Mouse (Mus musculus): ENCODE results near the gene Rubcn.
"Not testable (repeated sequence)": the region's sequence is repeated elsewhere in the genome, so short reads cannot be mapped to it uniquely, and the experiment has no call there.

Gene Rubcn

GRCm38 (mm10) chr16:32875281-32875680 lies 2.3 kb downstream of the Rubcn start:
- intact Hi-C loops (cut with DNase I) = not testable (repeated sequence)

DNA sequence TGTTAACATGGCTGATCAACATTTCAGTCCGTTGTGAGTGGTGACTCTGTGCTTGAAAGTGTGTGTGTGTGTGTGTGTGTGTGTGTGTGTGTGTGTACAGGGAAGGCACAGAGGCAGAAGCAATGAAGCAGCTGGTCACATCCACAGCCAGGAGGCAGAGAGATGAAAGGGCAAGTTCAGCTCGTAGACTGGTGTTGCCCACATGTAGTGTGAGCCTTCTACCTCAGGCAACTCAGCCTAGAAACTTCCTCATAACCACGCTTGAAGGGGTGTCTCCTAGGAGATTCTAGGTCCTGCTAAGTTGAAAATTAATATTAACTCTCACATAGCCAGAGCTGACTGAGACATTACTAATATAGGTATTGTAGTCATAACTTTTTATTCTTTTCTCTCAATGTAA lies 4.2 kb downstream of the Rubcn start:
- intact Hi-C loops (cut with DNase I) = no loop called here

- intact Hi-C loops (cut with DNase I) = no loop called here
Observed at GRCm38 (mm10) chr16:32870231-32870630, 7.3 kb downstream of the Rubcn start.

DNA sequence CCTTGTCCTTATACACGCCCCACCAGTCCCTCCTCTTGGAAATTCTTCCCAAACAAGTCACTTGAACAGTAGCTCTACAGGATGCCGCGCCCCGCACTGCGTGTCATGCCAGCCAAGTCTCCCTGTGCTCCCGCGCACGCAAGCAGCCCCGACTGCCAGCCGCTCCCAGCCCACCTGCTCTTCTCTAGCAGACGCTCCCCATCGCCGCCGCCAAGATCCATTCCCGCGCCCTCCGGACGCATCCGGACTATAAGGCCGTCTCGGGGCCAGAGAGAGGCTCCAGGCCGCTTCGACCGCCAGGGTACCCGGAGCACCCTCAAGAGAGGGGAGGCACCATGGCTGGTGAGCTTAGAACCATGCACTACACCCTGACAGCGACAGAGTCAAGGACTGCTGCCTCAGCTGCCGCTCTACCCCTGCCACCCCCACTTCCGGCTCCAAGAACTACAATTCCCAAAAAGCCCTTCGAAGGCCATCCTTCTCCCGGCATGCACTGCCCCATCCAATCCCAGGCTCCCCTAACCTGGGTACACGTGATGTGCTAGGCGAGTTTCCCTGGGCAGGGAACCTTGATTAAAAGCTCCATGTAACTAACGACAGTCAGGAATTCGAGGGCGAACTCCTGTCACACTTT lies 9.5 kb downstream of the Rubcn start:
- intact Hi-C loops (cut with DNase I) = no loop called here

- intact Hi-C loops (cut with DNase I) = no loop called here
Observed at GRCm38 (mm10) chr16:32866713-32867112, 10.9 kb downstream of the Rubcn start.

GRCm38 (mm10) chr16:32865401-32865800 lies 12.2 kb downstream of the Rubcn start:
- intact Hi-C loops (cut with DNase I) = no loop called here

DNA sequence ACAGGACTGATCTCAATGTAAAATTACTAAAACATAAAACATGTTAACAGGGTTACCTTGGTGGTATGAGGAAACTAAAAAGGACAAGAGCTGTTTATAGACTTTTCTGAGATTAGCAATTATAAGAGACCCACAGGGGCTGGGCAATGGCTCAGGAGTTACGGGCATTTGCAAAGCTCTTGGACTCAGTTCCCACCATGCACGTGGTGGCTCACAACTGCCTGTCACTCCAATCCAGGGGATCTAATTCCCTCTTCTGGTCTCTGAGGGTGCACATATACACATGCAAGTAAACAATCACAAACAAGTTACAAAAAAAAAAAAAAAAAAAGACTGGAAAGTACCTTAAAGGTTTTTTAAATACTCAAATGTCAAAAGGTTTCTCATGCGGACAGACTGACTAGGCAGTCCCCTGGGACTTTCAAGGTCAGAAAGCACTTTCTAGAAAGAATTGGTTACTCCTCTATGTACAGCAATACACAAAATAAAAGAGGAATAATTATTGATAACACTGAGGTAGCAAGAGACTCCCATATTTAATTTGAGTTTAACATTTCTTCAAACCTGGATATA lies 15.7 kb downstream of the Rubcn start:
- intact Hi-C loops (cut with DNase I) = no loop called here

- intact Hi-C loops (cut with DNase I) = no loop called here
Observed at GRCm38 (mm10) chr16:32858771-32859636, 18.6 kb downstream of the Rubcn start.

- intact Hi-C loops (cut with DNase I) = no loop called here
Observed at GRCm38 (mm10) chr16:32858356-32858755, 19.2 kb downstream of the Rubcn start.

GRCm38 (mm10) chr16:32856751-32857150 lies 20.8 kb downstream of the Rubcn start:
- intact Hi-C loops (cut with DNase I) = no loop called here

DNA sequence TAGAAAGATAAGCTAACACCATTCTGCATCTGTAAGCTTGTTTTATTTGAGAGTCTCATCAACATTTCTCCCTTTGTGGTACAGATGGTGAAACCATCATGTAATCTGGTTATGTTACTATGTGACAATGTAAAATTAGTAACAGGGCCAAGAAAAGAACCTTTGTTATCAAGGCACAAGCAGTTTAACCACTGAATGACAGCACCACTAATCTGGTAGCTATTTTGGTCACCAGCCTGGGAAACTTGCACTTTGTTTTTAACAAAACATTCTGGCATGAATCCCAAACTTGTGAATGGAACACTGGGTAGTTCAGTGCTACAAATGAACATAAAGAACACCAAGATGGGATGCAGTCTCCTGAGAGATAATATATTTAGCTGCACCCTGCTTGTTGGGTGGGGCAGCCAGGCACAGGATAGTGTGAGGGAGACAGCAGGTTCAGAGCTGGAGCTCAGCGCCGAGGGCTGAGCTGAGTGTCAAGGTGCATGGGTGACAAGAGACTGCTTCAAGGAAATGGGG lies 23.5 kb downstream of the Rubcn start:
- intact Hi-C loops (cut with DNase I) = no loop called here

DNA sequence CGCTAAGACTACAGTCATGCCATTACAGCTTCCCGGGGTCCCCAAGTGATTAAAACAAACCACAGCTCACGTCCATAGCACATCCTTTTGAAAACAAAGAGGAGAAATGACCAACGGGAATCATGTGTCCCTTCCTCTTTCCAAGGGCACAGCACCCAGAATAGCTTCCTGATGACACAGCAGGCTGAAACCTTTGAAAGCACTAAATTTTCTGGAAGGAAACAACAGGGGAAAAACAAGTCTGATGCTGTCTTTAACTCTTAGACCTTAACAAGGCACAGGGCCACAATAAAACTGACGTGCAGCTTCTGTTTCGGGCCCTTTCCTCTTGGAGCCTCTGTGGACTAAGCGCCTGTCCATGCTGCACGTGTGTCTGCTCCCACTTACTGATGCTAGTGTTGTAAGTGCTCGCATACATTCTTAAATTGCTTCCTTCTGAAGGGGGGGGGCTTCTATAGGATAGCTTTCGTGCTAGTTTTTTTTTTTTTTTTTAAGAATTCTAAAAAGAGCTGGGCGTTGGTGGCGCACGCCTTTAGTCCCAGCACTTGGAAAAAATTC lies 24.0 kb downstream of the Rubcn start:
- intact Hi-C loops (cut with DNase I) = no loop called here

- intact Hi-C loops (cut with DNase I) = no loop called here
Observed at GRCm38 (mm10) chr16:32849042-32849830, 28.3 kb downstream of the Rubcn start.

DNA sequence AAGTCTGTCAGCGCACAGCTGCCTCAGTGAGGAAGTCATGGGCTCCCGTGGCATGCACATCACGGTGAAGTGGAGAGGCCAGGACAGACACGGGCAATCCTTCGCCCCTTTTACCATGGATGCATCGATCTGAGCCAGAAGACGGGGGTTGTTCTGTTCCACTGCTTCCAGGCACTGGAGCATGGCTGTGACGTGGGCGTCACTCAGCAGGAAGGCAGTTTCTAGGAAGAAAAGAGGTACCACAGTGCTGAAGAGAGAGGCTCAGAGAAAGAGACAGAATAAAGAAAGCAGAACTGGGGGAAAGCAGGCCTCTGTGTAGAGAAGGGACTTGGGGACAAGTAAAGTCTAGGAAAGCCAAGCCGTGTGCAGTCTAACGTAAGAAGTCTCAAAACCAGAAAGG lies 30.5 kb downstream of the Rubcn start:
- intact Hi-C loops (cut with DNase I) = no loop called here

DNA sequence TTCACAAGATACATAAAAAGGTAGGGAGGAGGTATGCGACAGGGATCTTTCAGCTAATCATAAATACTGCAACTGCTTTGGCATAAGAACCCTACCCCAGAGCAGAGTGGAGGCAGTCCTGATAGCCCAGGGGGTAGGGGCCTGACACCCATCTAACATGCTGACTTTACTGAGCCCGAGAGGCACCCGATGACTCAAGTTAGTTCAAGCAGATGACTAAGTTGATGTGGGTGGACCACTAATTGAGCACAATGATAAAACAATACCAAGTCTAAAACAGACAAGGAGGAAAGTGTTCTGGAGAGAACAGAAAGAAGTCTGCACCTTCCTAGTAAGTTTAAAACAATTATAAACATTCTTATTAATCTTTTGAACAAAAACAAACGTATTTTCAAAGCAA lies 46.1 kb downstream of the Rubcn start:
- intact Hi-C loops (cut with DNase I) = no loop called here

DNA sequence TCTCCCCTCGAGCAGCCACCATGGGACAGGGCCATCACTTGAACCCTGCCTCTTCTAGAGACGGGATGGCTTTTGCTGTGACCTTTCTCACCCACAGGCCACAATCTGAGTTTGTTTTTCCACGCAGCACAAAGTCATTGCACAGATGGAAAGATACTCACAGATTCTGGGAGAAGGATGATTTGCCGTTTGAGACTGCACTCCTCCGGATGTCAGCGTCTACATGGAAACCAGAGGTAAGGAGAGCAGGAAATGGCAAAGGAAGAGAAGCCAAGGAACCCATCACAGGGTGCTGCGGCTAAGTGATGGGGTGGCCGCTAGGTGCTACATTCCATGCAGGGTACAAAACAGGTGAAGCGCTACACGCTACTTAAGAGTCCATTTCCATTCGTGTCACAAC lies 48.5 kb downstream of the Rubcn start:
- intact Hi-C loops (cut with DNase I) = loop anchor here (10.0 kb wide), 1 partner anchor 156 kb away; no protein-coding TSS in a partner anchor

- intact Hi-C loops (cut with DNase I) = loop anchor here (10.0 kb wide), 1 partner anchor 158 kb away; no protein-coding TSS in a partner anchor
Observed at GRCm38 (mm10) chr16:32826521-32826920, 51.0 kb downstream of the Rubcn start.

- intact Hi-C loops (cut with DNase I) = loop anchor here (10.0 kb wide), 1 partner anchor 159 kb away; no protein-coding TSS in a partner anchor
Observed at GRCm38 (mm10) chr16:32825380-32825779, 52.2 kb downstream of the Rubcn start.

- intact Hi-C loops (cut with DNase I) = loop anchor here (10.0 kb wide), 1 partner anchor 161 kb away; no protein-coding TSS in a partner anchor
Observed at GRCm38 (mm10) chr16:32824061-32824460, 53.5 kb downstream of the Rubcn start.

GRCm38 (mm10) chr16:32823487-32823886 lies 54.1 kb downstream of the Rubcn start:
- intact Hi-C loops (cut with DNase I) = loop anchor here (10.0 kb wide), 1 partner anchor 161 kb away; no protein-coding TSS in a partner anchor

GRCm38 (mm10) chr16:32822881-32823280 lies 54.7 kb downstream of the Rubcn start:
- intact Hi-C loops (cut with DNase I) = loop anchor here (10.0 kb wide), 1 partner anchor 162 kb away; no protein-coding TSS in a partner anchor
